Mouse (Mus musculus): Measurements from ENCODE around the gene Dhrs13.
"Not testable (repeated sequence)": the region's sequence is repeated elsewhere in the genome, so short reads cannot be mapped to it uniquely, and the experiment has no call there.

DNA sequence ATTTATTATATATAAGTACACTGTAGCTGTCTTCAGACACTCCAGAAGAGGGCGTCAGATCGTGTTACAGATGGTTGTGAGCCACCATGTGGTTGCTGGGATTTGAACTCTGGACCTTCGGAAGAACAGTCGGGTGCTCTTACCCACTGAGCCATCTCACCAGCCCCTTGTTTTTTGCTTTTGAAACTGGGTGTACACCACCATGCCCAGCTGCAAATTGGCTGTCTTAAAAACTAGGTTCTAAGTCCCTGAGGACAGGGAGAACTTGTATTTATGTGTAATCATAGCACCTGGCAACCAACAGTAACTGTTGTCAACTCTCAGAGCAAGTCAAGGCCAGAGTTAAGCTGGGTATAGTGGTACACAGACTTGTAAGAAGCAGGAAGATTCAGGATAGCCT, 16.6 kb downstream of the Dhrs13 start:
- TF ChIP-seq POLR2A (IDR thresholded peaks at IDR 0.05; ENCODE audit: low read depth, low read length); CTCF (IDR thresholded peaks at IDR 0.05; ENCODE audit: extremely low read depth, insufficient read depth, insufficient read length, insufficient replicate concordance): not testable (repeated sequence)
